Mouse (Mus musculus) forebrain, embryonic 15.5 days (tissue): Measurements from ENCODE around the gene Sestd1. TPM values are rescaled to one million over a fixed set of nuclear protein-coding genes. Genes with fewer than 3 reads are reported as not detected.

Experiments used
- ATAC-seq: fragments of 200-750 bp; cut with Nextera tagmentation; replicated peaks from 2 replicates; pipeline ENCODE4 v1.8.0; 2017; ENCODE audit warnings: mild to moderate bottlenecking, moderate TSS enrichment, moderate library complexity
- H3K27ac ChIP-seq: fragments of 300-500 bp; sonication (generic); replicated peaks from 2 replicates; pipeline ENCODE4 v1.5.1; 2015; ENCODE audit warnings: mild to moderate bottlenecking, inconsistent platforms
- H3K27me3 ChIP-seq: fragments of 300-500 bp; sonication (generic); 2 replicates; pipeline ENCODE4 v1.6.1; 2015; ENCODE audit warnings: inconsistent platforms
- H3K36me3 ChIP-seq: fragments of 300-500 bp; sonication (generic); 2 replicates; pipeline ENCODE4 v1.6.1; 2015; ENCODE audit warnings: mild to moderate bottlenecking, inconsistent platforms
- H3K4me1 ChIP-seq: fragments of 300-500 bp; sonication (generic); 2 replicates; pipeline ENCODE4 v1.6.1; 2015; ENCODE audit warnings: inconsistent platforms
- H3K4me2 ChIP-seq: fragments of 300-500 bp; sonication (generic); replicated peaks from 2 replicates; pipeline ENCODE4 v1.6.1; 2015; ENCODE audit warnings: mild to moderate bottlenecking, inconsistent platforms
- H3K4me3 ChIP-seq: fragments of 300-500 bp; sonication (generic); 2 replicates; pipeline ENCODE4 v1.5.1; 2015; ENCODE audit warnings: mild to moderate bottlenecking, inconsistent platforms
- H3K9ac ChIP-seq: fragments of 300-500 bp; sonication (generic); replicated peaks from 2 replicates; pipeline ENCODE4 v1.6.1; 2015; ENCODE audit warnings: mild to moderate bottlenecking, inconsistent platforms
- H3K9me3 ChIP-seq: fragments of 300-500 bp; sonication (generic); 2 replicates; pipeline ENCODE4 v1.6.1; 2016; ENCODE audit warnings: inconsistent platforms
- WGBS: fragments of 180-500 bp; shearing (Covaris S2); methylation state at CpG from one replicate; pipeline ENCODE4 v1.1.7; 2015; ENCODE audit warnings: mixed read lengths; 5-methylcytosine and 5-hydroxymethylcytosine counted together
- polyA plus RNA-seq: library from polyadenylated mRNA; unstranded; fragments of >200 nt; fragmentation: Nextera tagmentation; extraction: Ambion mirVana; gene quantifications from 2 replicates; pipeline ENCODE4 v1.2.1, GENCODE M21; 2015

The Sestd1 gene
- polyA plus RNA-seq, 1 experiment from 2014 or later, result 40.5 TPM

GRCm38 (mm10) chr2:77247200-77247830 lies 33.1 kb downstream of the Sestd1 start:
- no peaks in the 10 kb centered on the region for H3K27me3 ChIP-seq
- WGBS, result 90% methylated on average over 10 of the region's 10 CpGs
- no peak for ATAC-seq
- no peak overlapping the region for H3K9ac ChIP-seq
- no peak overlapping the region for H3K4me2 ChIP-seq
- no peak overlapping the region for H3K4me3 ChIP-seq
- H3K36me3 ChIP-seq, result peaks cover 15% of the 10 kb centered on the region
- H3K27ac ChIP-seq, result no peak overlapping the region
- peaks cover 18% of the 10 kb centered on the region for H3K4me1 ChIP-seq
- no peaks in the 10 kb centered on the region for H3K9me3 ChIP-seq

GRCm38 (mm10) chr2:77245806-77246205 lies 34.6 kb downstream of the Sestd1 start:
- H3K36me3 ChIP-seq, result peaks cover 23% of the 10 kb centered on the region
- H3K27me3 ChIP-seq, result no peaks in the 10 kb centered on the region
- H3K4me2 ChIP-seq, result no peak overlapping the region
- no peaks in the 10 kb centered on the region for H3K9me3 ChIP-seq
- H3K27ac ChIP-seq, result no peak overlapping the region
- H3K4me1 ChIP-seq, result peaks cover 18% of the 10 kb centered on the region
- 69% methylated on average over 3 of the region's 3 CpGs for WGBS
- no peak overlapping the region for H3K4me3 ChIP-seq
- no peak overlapping the region for H3K9ac ChIP-seq
- no peak for ATAC-seq

- no peak overlapping the region for H3K9ac ChIP-seq
- no peak overlapping the region for H3K4me2 ChIP-seq
- no peak overlapping the region for H3K4me3 ChIP-seq
- H3K27me3 ChIP-seq, result no peaks in the 10 kb centered on the region
- ATAC-seq, result no peak
- WGBS, result 93% methylated on average over 6 of the region's 6 CpGs
- no peaks in the 10 kb centered on the region for H3K9me3 ChIP-seq
- no peak overlapping the region for H3K27ac ChIP-seq
- H3K4me1 ChIP-seq, result peaks cover 6% of the 10 kb centered on the region; the same call in 1 of the 2 replicates
- H3K36me3 ChIP-seq, result peaks cover 43% of the 10 kb centered on the region
Observed at GRCm38 (mm10) chr2:77242248-77242647, 38.1 kb downstream of the Sestd1 start.

GRCm38 (mm10) chr2:77238607-77239006 lies 41.8 kb downstream of the Sestd1 start:
- WGBS, result 94% methylated on average over 3 of the region's 3 CpGs

GRCm38 (mm10) chr2:77238046-77238445 lies 42.3 kb downstream of the Sestd1 start:
- Histone ChIP-seq H3K27me3 (no peaks in the 10 kb centered on the region), H3K4me2 (no peak overlapping the region), H3K36me3 (peaks cover 52% of the 10 kb centered on the region), H3K4me1 (no peaks in the 10 kb centered on the region), H3K9ac (no peak overlapping the region), H3K4me3 (no peak overlapping the region), H3K9me3 (no peaks in the 10 kb centered on the region), H3K27ac (no peak overlapping the region)
- WGBS, result 61% methylated on average over 3 of the region's 3 CpGs
- ATAC-seq, result no peak

More at GRCm38 (mm10) chr2:77238607-77239006, 41.8 kb downstream of the Sestd1 start:
- H3K4me3 ChIP-seq, result no peak overlapping the region
- no peak for ATAC-seq
- H3K9me3 ChIP-seq, result no peaks in the 10 kb centered on the region
- no peaks in the 10 kb centered on the region for H3K27me3 ChIP-seq
- H3K9ac ChIP-seq, result no peak overlapping the region
- H3K27ac ChIP-seq, result no peak overlapping the region
- H3K4me1 ChIP-seq, result no peaks in the 10 kb centered on the region
- H3K4me2 ChIP-seq, result no peak overlapping the region
- peaks cover 49% of the 10 kb centered on the region for H3K36me3 ChIP-seq

GRCm38 (mm10) chr2:77236860-77237259 lies 43.5 kb downstream of the Sestd1 start:
- H3K4me3 ChIP-seq, result no peak overlapping the region
- no peaks in the 10 kb centered on the region for H3K27me3 ChIP-seq
- no peak overlapping the region for H3K9ac ChIP-seq
- 88% methylated on average over 4 of the region's 4 CpGs for WGBS
- no peak overlapping the region for H3K4me2 ChIP-seq
- ATAC-seq, result no peak
- H3K27ac ChIP-seq, result no peak overlapping the region
- H3K36me3 ChIP-seq, result peaks cover 58% of the 10 kb centered on the region
- no peaks in the 10 kb centered on the region for H3K9me3 ChIP-seq
- no peaks in the 10 kb centered on the region for H3K4me1 ChIP-seq

GRCm38 (mm10) chr2:77235896-77236295 lies 44.5 kb downstream of the Sestd1 start:
- Histone ChIP-seq H3K27ac (no peak overlapping the region), H3K36me3 (peaks cover 63% of the 10 kb centered on the region), H3K4me1 (no peaks in the 10 kb centered on the region), H3K27me3 (no peaks in the 10 kb centered on the region), H3K4me2 (no peak overlapping the region), H3K4me3 (no peak overlapping the region), H3K9ac (no peak overlapping the region), H3K9me3 (no peaks in the 10 kb centered on the region)
- 58% methylated on average over 4 of the region's 4 CpGs for WGBS
- ATAC-seq, result no peak

GRCm38 (mm10) chr2:77232604-77233003 lies 47.8 kb downstream of the Sestd1 start:
- WGBS, result 95% methylated on average over 2 of the region's 2 CpGs

GRCm38 (mm10) chr2:77220960-77221359 lies 59.4 kb downstream of the Sestd1 start:
- 0 out of 2 replicates have a peak, but pooled peaks have one; percentile 32 for ATAC-seq
- Histone ChIP-seq H3K36me3 (peaks cover 15% of the 10 kb centered on the region), H3K9ac (no peak overlapping the region), H3K27me3 (no peaks in the 10 kb centered on the region), H3K4me1 (0 out of 2 replicates have a peak, but pooled peaks cover 6% of the 10 kb centered on the region), H3K4me3 (no peak overlapping the region), H3K4me2 (no peak overlapping the region), H3K9me3 (no peaks in the 10 kb centered on the region), H3K27ac (peak overlapping the region; percentile 31; the same call in 1 of the 2 replicates)
- WGBS, result 71% methylated on average over 2 of the region's 2 CpGs

More at GRCm38 (mm10) chr2:77232604-77233003, 47.8 kb downstream of the Sestd1 start:
- Histone ChIP-seq H3K36me3 (peaks cover 47% of the 10 kb centered on the region), H3K4me1 (no peaks in the 10 kb centered on the region), H3K9me3 (no peaks in the 10 kb centered on the region), H3K4me3 (no peak overlapping the region), H3K9ac (no peak overlapping the region), H3K27ac (no peak overlapping the region), H3K4me2 (no peak overlapping the region), H3K27me3 (no peaks in the 10 kb centered on the region)
- no peak for ATAC-seq

GRCm38 (mm10) chr2:77212885-77213284 lies 67.5 kb downstream of the Sestd1 start:
- peaks cover 49% of the 10 kb centered on the region for H3K36me3 ChIP-seq
- no peaks in the 10 kb centered on the region for H3K27me3 ChIP-seq

GRCm38 (mm10) chr2:77206951-77207350 lies 73.4 kb downstream of the Sestd1 start:
- no peak for ATAC-seq
- no peak overlapping the region for H3K9ac ChIP-seq
- H3K27ac ChIP-seq, result no peak overlapping the region
- no peak overlapping the region for H3K4me2 ChIP-seq
- H3K4me1 ChIP-seq, result no peaks in the 10 kb centered on the region
- peaks cover 36% of the 10 kb centered on the region for H3K36me3 ChIP-seq
- H3K4me3 ChIP-seq, result no peak overlapping the region
- no peaks in the 10 kb centered on the region for H3K9me3 ChIP-seq
- no peaks in the 10 kb centered on the region for H3K27me3 ChIP-seq
- WGBS, result 94% methylated on average over 3 of the region's 3 CpGs

More at GRCm38 (mm10) chr2:77212885-77213284, 67.5 kb downstream of the Sestd1 start:
- 74% methylated on average over 5 of the region's 5 CpGs for WGBS
- ATAC-seq, result no peak
- Histone ChIP-seq H3K9me3 (no peaks in the 10 kb centered on the region), H3K4me2 (no peak overlapping the region), H3K4me1 (no peaks in the 10 kb centered on the region), H3K27ac (no peak overlapping the region), H3K9ac (no peak overlapping the region), H3K4me3 (no peak overlapping the region)

- no peak overlapping the region for H3K9ac ChIP-seq
- WGBS, result 70% methylated on average over 2 of the region's 2 CpGs
- H3K4me1 ChIP-seq, result no peaks in the 10 kb centered on the region
- peaks cover 22% of the 10 kb centered on the region for H3K36me3 ChIP-seq
- H3K9me3 ChIP-seq, result no peaks in the 10 kb centered on the region
- H3K4me2 ChIP-seq, result no peak overlapping the region
- H3K27ac ChIP-seq, result no peak overlapping the region
- no peak for ATAC-seq
- no peak overlapping the region for H3K4me3 ChIP-seq
- H3K27me3 ChIP-seq, result no peaks in the 10 kb centered on the region
Observed at GRCm38 (mm10) chr2:77203916-77204315, 76.5 kb downstream of the Sestd1 start.

- Histone ChIP-seq H3K27ac (no peak overlapping the region), H3K9ac (no peak overlapping the region), H3K4me2 (no peak overlapping the region), H3K36me3 (peaks cover 19% of the 10 kb centered on the region), H3K4me3 (no peak overlapping the region), H3K4me1 (no peaks in the 10 kb centered on the region), H3K27me3 (no peaks in the 10 kb centered on the region), H3K9me3 (no peaks in the 10 kb centered on the region)
- ATAC-seq, result no peak
- 96% methylated on average over 1 of the region's 1 CpGs for WGBS
Observed at GRCm38 (mm10) chr2:77201900-77202299, 78.5 kb downstream of the Sestd1 start.
